Mouse (Mus musculus) MEL (cell line): ENCODE results near the gene Lgi4.

Experiments
- BHLHE40 ChIP-seq: IDR thresholded peaks from 2 replicates; pipeline ENCODE4 v1.6.1; 2012; ENCODE audit warnings: low read depth, mild to moderate bottlenecking, inconsistent platforms, low read length, improper control_type of control experiment, borderline replicate concordance
- CHD2 ChIP-seq: IDR thresholded peaks from 2 replicates; pipeline ENCODE4 v1.6.1; 2011; ENCODE audit warnings: low read length, improper control_type of control experiment
- CTCF ChIP-seq, 3 experiments: IDR thresholded peaks in 2 of 3; conservative IDR thresholded peaks in 1 of 3; 2 replicates each; pipeline ENCODE4 v1.5.1; 2011 to 2012; ENCODE audit warnings: low read length in 3 of 3, low read depth in 2 of 3, mild to moderate bottlenecking in 2 of 3, improper control_type of control experiment in 1 of 3, inconsistent platforms in 1 of 3, mixed read lengths in 1 of 3, moderate library complexity in 1 of 3; ENCODE audit not compliant: control insufficient read depth in 1 of 3, insufficient read depth in 1 of 3, poor library complexity in 1 of 3, severe bottlenecking in 1 of 3
- EP300 ChIP-seq, 2 experiments: IDR thresholded peaks; 2 replicates each; pipeline ENCODE4 v1.6.1; 2011; ENCODE audit warnings: improper control_type of control experiment in 2 of 2, low read length in 2 of 2, low read depth in 1 of 2, mild to moderate bottlenecking in 1 of 2
- ETS1 ChIP-seq: IDR thresholded peaks from 2 replicates; pipeline ENCODE4 v1.6.1; 2012; ENCODE audit warnings: low read depth, mild to moderate bottlenecking, inconsistent platforms, low read length, improper control_type of control experiment, moderate library complexity
- GATA1 ChIP-seq: IDR thresholded peaks from 2 replicates; pipeline ENCODE4 v1.6.1; 2011; ENCODE audit warnings: low read depth, low read length, improper control_type of control experiment
- JUND ChIP-seq: IDR thresholded peaks from 2 replicates; pipeline ENCODE4 v1.6.1; 2011; ENCODE audit warnings: low read depth, mild to moderate bottlenecking, improper control_type of control experiment, low read length
- MAFK ChIP-seq: IDR thresholded peaks from 2 replicates; pipeline ENCODE4 v1.6.1; 2011; ENCODE audit warnings: low read depth, mild to moderate bottlenecking, low read length, improper control_type of control experiment, borderline replicate concordance
- MEF2A ChIP-seq: IDR thresholded peaks from 2 replicates; pipeline ENCODE4 v1.6.1; 2014; ENCODE audit warnings: low read depth, mild to moderate bottlenecking, inconsistent platforms, low read length, improper control_type of control experiment; ENCODE audit not compliant: poor library complexity, insufficient replicate concordance, severe bottlenecking; ENCODE audit errors: extremely low read depth
- MXI1 ChIP-seq: IDR thresholded peaks from 2 replicates; pipeline ENCODE4 v1.6.1; 2011; ENCODE audit warnings: mild to moderate bottlenecking, low read depth, low read length, improper control_type of control experiment
- POLR2A ChIP-seq, 2 experiments: IDR thresholded peaks; 2 replicates each; pipeline ENCODE4 v1.6.1; 2011 to 2012; ENCODE audit warnings: low read length in 2 of 2, mild to moderate bottlenecking in 2 of 2, control low read depth in 1 of 2, improper control_type of control experiment in 1 of 2, low read depth in 1 of 2, moderate library complexity in 1 of 2; ENCODE audit not compliant: control insufficient read depth in 1 of 2, insufficient read depth in 1 of 2, poor library complexity in 1 of 2
- SIN3A ChIP-seq: IDR thresholded peaks from 2 replicates; pipeline ENCODE4 v1.6.1; 2012; ENCODE audit warnings: low read length, improper control_type of control experiment, inconsistent platforms
- TAL1 ChIP-seq: IDR thresholded peaks from 2 replicates; pipeline ENCODE4 v1.6.1; 2012; ENCODE audit warnings: mild to moderate bottlenecking, inconsistent platforms, low read length, moderate library complexity, mixed read lengths
- TBP ChIP-seq: IDR thresholded peaks from 2 replicates; pipeline ENCODE4 v1.8.0; 2011; ENCODE audit warnings: low read depth, low read length, improper control_type of control experiment

DNA sequence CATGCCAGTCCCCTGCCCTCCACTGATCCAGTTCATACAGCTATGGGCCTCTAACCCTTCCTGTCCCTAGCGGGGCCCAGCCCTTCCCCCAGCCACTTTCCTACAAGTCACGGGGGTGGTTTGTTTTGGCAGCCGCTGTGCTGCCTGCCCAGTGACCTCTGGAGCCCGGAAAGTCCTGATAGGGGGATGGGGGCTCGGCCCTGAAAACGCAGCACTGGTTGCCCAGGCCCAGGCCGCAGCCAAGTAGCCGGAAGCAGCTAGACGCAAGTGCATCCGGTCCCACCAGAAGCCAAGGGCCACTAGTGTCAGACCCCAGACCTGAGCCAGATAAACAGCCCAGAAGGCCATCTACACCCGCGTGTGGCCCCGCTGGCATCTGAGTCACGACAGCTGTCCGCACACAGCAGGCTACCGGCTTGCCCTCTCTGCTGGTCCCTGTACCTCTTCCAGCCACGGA lies 56.5 kb downstream of the Lgi4 start:
- TF ChIP-seq TAL1, result no peak
- TF ChIP-seq CTCF (IDR thresholded peaks at IDR 0.05 in 2 of 3, conservative IDR thresholded peaks at IDR 0.05 in 1 of 3; ENCODE audit: control insufficient read depth in 1 of 3, insufficient read depth in 1 of 3, low read depth in 2 of 3, low read length in 3 of 3, poor library complexity in 1 of 3, severe bottlenecking in 1 of 3), result no peak
- TF ChIP-seq GATA1, result no peak
- no peak for TF ChIP-seq BHLHE40
- no peak for TF ChIP-seq ETS1
- TF ChIP-seq CHD2, result no peak
- TF ChIP-seq MEF2A, result no peak
- TF ChIP-seq MAFK, result no peak
- no peak for TF ChIP-seq SIN3A
- TF ChIP-seq JUND, result no peak
- TF ChIP-seq TBP, result no peak
- TF ChIP-seq EP300 (IDR thresholded peaks at IDR 0.05; ENCODE audit: low read depth in 1 of 2, low read length in 2 of 2), result no peak
- TF ChIP-seq MXI1, result no peak
- TF ChIP-seq POLR2A (IDR thresholded peaks at IDR 0.05; ENCODE audit: control insufficient read depth in 1 of 2, insufficient read depth in 1 of 2, low read depth in 1 of 2, low read length in 2 of 2, poor library complexity in 1 of 2), result no peak
